Mouse (Mus musculus) hindbrain, embryonic 13.5 days (tissue): ENCODE data around the gene Smim27. TPM values are rescaled to one million over a fixed set of nuclear protein-coding genes. Genes with fewer than 3 reads are reported as not detected.

Experiments used
- ATAC-seq: fragments of 200-750 bp; cut with Nextera tagmentation; 2 replicates; pipeline ENCODE4 v1.8.0; 2017; ENCODE audit warnings: moderate TSS enrichment; ENCODE audit not compliant: low FRiP score
- H3K27ac ChIP-seq: fragments of 300-500 bp; sonication (generic); 2 replicates; pipeline ENCODE4 v1.5.1; 2015; ENCODE audit warnings: inconsistent platforms, mild to moderate bottlenecking, moderate library complexity
- H3K27me3 ChIP-seq: fragments of 300-500 bp; sonication (generic); 2 replicates; pipeline ENCODE4 v1.6.1; 2015; ENCODE audit warnings: mild to moderate bottlenecking, inconsistent platforms
- H3K36me3 ChIP-seq: fragments of 300-500 bp; sonication (generic); 2 replicates; pipeline ENCODE4 v1.6.1; 2015; ENCODE audit warnings: mild to moderate bottlenecking, inconsistent platforms
- H3K4me1 ChIP-seq: fragments of 300-500 bp; sonication (generic); replicated peaks from 2 replicates; pipeline ENCODE4 v1.6.1; 2015; ENCODE audit warnings: inconsistent platforms
- H3K4me2 ChIP-seq: fragments of 300-500 bp; sonication (generic); 2 replicates; pipeline ENCODE4 v1.6.1; 2015; ENCODE audit warnings: inconsistent platforms, mild to moderate bottlenecking, moderate library complexity
- H3K4me3 ChIP-seq: fragments of 300-500 bp; sonication (generic); 2 replicates; pipeline ENCODE4 v1.5.1; 2015; ENCODE audit warnings: mild to moderate bottlenecking, inconsistent platforms
- H3K9ac ChIP-seq: fragments of 300-500 bp; sonication (generic); 2 replicates; pipeline ENCODE4 v1.6.1; 2015; ENCODE audit warnings: mild to moderate bottlenecking, inconsistent platforms
- H3K9me3 ChIP-seq: fragments of 300-500 bp; sonication (generic); 2 replicates; pipeline ENCODE4 v1.6.1; 2016; ENCODE audit warnings: inconsistent platforms
- WGBS: fragments of 180-500 bp; shearing (Covaris S2); methylation state at CpG from one replicate; pipeline ENCODE4 v1.1.7; 2015; 5-methylcytosine and 5-hydroxymethylcytosine counted together
- polyA plus RNA-seq: library from polyadenylated mRNA; unstranded; fragments of >200 nt; fragmentation: Nextera tagmentation; extraction: Ambion mirVana; gene quantifications from 2 replicates; pipeline ENCODE4 v1.2.1, GENCODE M21; 2015

Smim27 gene
- polyA plus RNA-seq, result 16.7 and 17.2 TPM in 2 replicates

DNA sequence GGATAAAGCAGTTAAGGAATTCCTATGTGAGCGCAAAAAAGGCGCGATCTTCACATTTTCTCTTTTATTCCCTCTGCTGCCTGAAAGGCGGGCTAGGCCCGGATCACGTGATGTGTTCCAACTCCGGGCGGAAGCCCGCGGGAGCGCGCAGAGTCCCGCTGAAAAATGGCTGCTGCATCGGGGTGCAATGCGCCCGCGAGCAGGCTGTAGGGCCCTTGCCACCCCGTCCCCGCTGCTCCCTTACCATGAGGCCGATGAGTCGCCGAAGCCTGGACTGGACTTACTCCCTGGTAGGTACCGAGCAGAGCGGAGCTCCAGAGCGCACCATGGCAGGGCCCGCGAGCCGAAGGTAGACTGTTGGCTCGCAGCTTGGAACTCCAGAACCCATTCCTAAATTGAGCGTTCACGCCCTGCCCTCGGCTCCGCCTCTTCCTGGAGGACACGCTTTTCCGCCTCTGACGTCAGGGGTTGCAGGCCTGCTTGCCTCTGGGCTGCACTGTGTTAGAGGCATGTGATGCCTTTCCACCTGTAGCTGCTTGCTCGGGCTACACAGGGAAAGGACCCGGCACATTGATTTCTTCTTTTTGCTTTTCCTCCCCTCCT, at the start of gene Smim27, which contains the start of gene Topors:
Gene Smim27 (plus strand): TSS at position 150 of the 603 bp plus-strand sequence.
Gene Topors (minus strand): TSS at position 421 of the 603 bp plus-strand sequence.
- H3K9ac ChIP-seq, result peak within 1 kb of the TSS; percentile 89
- H3K9me3 ChIP-seq, result no peaks in the 10 kb centered on the region
- peak within 1 kb of the TSS; percentile 97 for H3K27ac ChIP-seq
- WGBS, result under 1% methylated on average over 38 of the region's 38 CpGs
- H3K36me3 ChIP-seq, result peaks cover 13% of the 10 kb centered on the region
- H3K4me1 ChIP-seq, result peaks cover 36% of the 10 kb centered on the region
- ATAC-seq, result peak; percentile 94
- peak within 1 kb of the TSS; percentile 76 for H3K4me3 ChIP-seq
- peak within 1 kb of the TSS; percentile 88 for H3K4me2 ChIP-seq
- no peaks in the 10 kb centered on the region for H3K27me3 ChIP-seq

DNA sequence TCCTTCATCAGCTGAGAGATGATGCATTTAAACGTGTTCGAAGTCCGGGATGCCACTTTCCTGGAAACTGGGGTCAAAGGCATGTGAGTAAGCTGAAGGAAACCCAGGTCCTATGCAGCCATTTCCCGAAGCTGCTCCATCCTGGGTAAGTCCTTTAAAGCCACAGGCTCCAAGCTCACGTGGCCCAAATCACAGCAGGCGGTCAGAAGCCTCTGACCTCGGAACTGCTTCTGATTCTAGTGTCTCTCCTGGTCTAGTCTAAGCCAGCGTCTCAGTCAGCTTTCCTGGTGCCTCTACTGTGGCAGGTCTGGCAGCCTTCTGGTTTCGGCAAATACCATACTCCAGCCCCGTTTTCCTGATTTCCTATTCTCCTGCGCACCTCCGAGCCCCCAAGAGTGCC, 48.9 kb upstream of the Smim27 start:
- Histone ChIP-seq H3K36me3 (no peaks in the 10 kb centered on the region), H3K27me3 (peaks cover 6% of the 10 kb centered on the region; the same call in 1 of the 2 replicates), H3K4me2 (peak overlapping the region; percentile 15), H3K4me3 (no peak overlapping the region), H3K27ac (no peak overlapping the region), H3K4me1 (peaks cover 19% of the 10 kb centered on the region), H3K9me3 (no peaks in the 10 kb centered on the region), H3K9ac (0 out of 2 replicates have a peak overlapping the region, but pooled peaks have one; percentile 2)
- ATAC-seq, result no peak
- WGBS, result 14% methylated on average over 12 of the region's 12 CpGs

DNA sequence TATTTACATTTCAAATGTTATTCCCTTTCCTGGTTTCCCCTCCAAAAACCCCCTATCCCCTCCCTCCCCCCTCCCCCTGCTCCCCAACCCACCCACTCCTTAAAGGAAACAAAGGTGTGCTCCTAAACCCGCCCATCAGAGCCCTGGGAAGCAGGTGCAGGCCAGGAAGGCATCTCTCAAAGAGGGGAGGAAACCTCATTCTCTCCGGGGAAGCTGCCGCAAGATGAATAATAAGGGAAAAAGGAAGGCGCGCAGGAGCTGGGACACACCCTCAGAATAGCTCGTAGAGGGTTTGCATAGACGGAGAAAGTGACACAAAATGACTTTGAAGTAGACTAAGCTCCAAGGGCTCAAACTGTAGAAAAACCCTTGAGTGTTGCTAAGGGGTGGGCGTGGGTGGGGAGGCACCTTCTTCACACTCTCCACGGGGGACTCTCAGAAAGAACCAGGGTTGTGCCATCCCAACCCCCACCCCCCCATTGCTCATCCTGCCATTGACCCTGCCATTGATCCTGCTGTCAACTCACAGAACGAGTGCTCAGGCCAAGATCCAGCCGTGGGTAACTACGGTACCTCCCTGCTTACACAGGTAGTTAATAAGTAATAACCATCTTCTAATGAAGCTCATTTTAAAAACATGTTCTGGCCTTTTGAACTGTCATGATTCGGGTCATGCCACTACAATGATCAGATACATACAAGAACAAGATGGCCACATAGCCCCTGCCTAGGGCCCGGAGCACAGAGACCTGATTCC, 48.2 kb upstream of the Smim27 start:
- H3K27me3 ChIP-seq, result peaks cover 6% of the 10 kb centered on the region; the same call in 1 of the 2 replicates
- H3K9ac ChIP-seq, result no peak overlapping the region
- H3K4me2 ChIP-seq, result peak overlapping the region; percentile 15; the same call in 1 of the 2 replicates
- ATAC-seq, result no peak
- H3K27ac ChIP-seq, result no peak overlapping the region
- no peak overlapping the region for H3K4me3 ChIP-seq
- no peaks in the 10 kb centered on the region for H3K36me3 ChIP-seq
- H3K9me3 ChIP-seq, result no peaks in the 10 kb centered on the region
- peaks cover 19% of the 10 kb centered on the region for H3K4me1 ChIP-seq
- 37% methylated on average over 14 of the region's 14 CpGs for WGBS

DNA sequence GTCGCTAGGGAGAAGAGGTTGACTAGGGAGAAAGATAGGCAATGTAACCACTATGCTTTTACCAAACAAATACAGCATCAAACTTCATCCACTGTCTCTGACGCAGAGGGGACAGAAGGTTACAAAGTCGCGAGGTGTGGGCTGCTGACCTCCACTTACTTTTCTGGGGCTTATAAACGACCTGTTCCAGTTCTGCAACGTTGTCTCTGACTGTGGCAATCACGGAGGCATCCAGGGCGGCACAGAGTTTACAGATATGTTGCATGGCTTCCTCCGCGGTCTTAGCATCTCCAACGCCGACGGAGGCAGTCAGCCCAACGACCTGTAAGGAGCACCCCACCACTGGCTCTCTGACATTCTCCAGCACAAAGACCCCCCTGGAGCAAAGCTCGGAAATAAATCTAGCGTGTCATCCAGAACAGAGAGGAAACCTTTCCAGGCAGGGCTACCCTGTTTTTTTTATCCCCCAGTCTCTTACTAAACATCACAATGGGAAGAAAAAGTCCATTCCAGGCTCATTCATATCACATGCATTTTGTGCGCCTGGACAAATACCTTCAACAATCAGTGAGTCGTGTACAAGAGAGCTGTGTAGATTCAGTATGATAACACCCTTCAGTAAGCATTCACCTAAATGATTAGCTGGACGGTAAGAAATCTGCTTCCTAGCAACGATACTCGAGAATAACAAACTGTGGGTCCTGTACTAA, 47.3 kb upstream of the Smim27 start:
- Histone ChIP-seq H3K36me3 (no peaks in the 10 kb centered on the region), H3K4me2 (0 out of 2 replicates have a peak overlapping the region, but pooled peaks have one; percentile 2)
- no peak for ATAC-seq

DNA sequence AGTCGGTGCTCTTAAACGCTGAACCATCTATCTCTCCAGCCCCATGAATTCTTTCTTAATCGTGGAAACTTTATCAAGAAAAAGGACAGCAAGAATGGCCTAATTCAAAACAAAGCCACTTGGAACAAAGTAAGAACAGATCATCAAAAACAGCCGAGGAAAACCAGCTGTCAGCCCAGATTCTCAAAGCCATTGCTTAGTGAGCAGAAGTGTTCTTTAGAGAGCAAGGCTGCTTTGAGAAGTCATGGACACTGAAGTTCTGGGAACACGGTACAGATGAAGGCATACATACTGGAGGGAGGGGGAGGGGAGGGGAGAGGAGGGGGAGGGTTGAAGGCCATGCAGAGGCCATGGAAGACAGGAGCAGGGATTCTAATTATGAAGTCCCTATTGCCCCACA, 43.3 kb upstream of the Smim27 start:
- no peaks in the 10 kb centered on the region for H3K36me3 ChIP-seq
- H3K9me3 ChIP-seq, result no peaks in the 10 kb centered on the region
- no peak overlapping the region for H3K4me3 ChIP-seq
- WGBS, result 76% methylated on average over 5 of the region's 5 CpGs
- no peak overlapping the region for H3K27ac ChIP-seq
- H3K27me3 ChIP-seq, result peaks cover 6% of the 10 kb centered on the region; the same call in 1 of the 2 replicates
- H3K4me1 ChIP-seq, result peaks cover 11% of the 10 kb centered on the region; the same call in 1 of the 2 replicates
- H3K4me2 ChIP-seq, result no peak overlapping the region
- ATAC-seq, result no peak
- no peak overlapping the region for H3K9ac ChIP-seq

More for the DNA sequence above, 47.3 kb upstream of the Smim27 start:
- Histone ChIP-seq H3K9ac (no peak overlapping the region), H3K4me3 (no peak overlapping the region), H3K4me1 (peaks cover 19% of the 10 kb centered on the region), H3K9me3 (no peaks in the 10 kb centered on the region), H3K27me3 (peaks cover 6% of the 10 kb centered on the region; the same call in 1 of the 2 replicates), H3K27ac (no peak overlapping the region)
- 41% methylated on average over 21 of the region's 21 CpGs for WGBS

DNA sequence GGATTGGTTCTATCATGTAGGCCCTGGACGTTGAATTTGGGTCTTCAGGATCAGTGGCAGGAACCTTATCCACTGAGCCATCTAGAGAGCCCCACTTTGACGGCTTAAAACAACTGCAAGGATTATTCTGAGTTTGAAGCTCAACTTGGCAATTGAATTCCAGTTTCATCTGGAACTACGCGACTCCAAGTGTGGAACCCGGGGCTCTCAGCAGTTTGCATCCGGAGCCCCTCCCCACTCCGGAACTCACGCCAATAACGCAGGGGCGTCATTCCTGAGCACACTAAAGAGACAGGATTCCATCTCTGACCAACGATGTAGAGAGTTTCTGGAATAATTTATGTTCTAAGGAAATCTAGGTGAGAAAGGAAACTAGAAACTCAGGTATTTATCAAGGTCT, 42.2 kb upstream of the Smim27 start:
- H3K27me3 ChIP-seq, result no peaks in the 10 kb centered on the region
- ATAC-seq, result no peak
- 93% methylated on average over 11 of the region's 11 CpGs for WGBS
- no peaks in the 10 kb centered on the region for H3K36me3 ChIP-seq
- H3K27ac ChIP-seq, result no peak overlapping the region
- no peaks in the 10 kb centered on the region for H3K9me3 ChIP-seq
- H3K4me3 ChIP-seq, result no peak overlapping the region
- peaks cover 1% of the 10 kb centered on the region; the same call in 1 of the 2 replicates for H3K4me1 ChIP-seq
- H3K9ac ChIP-seq, result no peak overlapping the region
- no peak overlapping the region for H3K4me2 ChIP-seq

DNA sequence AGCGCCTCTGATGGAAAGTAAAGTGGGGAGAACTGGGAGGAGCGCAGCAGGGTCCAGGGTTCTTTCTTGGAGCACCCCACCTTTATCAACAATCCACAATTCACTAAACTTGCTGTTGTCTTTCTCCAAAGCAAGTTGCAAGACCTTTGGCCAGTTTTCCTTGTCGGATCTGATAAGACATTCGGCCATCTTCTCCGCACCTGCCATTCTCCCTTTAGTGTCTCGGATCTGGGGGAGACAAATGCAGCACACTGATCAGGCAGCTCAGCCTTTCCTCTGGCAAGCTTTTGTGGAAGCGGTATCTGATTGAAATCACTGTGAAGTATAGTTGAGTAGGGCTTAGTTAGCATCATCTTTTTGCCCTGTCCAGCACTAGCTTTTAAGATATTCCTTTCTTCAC, 41.5 kb upstream of the Smim27 start:
- Histone ChIP-seq H3K36me3 (no peaks in the 10 kb centered on the region), H3K4me2 (no peak overlapping the region), H3K27ac (no peak overlapping the region), H3K9me3 (no peaks in the 10 kb centered on the region), H3K27me3 (no peaks in the 10 kb centered on the region), H3K9ac (no peak overlapping the region), H3K4me1 (no peaks in the 10 kb centered on the region), H3K4me3 (no peak overlapping the region)
- no peak for ATAC-seq
- 93% methylated on average over 7 of the region's 7 CpGs for WGBS

DNA sequence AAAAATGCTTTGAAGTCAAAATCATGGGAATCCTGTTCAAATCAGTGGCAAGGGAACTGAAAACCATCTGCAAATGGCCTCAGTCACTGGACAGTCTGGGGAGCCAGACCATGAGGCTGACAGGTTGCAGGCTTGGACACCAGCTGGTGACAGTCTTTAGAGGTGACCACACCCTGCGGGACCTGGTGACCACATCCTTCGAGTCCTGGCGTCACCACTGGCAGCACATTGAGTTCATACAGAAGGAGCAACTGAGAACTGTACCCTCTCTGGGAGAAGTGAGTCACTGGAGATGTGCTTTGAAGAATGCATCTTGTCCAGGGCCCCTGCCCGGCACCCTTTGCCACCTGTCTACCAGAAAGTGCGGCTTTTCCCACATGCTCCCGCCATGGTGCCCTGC, 39.7 kb upstream of the Smim27 start:
- no peaks in the 10 kb centered on the region for H3K27me3 ChIP-seq
- H3K4me2 ChIP-seq, result no peak overlapping the region
- H3K4me3 ChIP-seq, result no peak overlapping the region
- no peaks in the 10 kb centered on the region for H3K4me1 ChIP-seq
- no peaks in the 10 kb centered on the region for H3K36me3 ChIP-seq
- H3K9ac ChIP-seq, result no peak overlapping the region
- 92% methylated on average over 6 of the region's 6 CpGs for WGBS
- no peaks in the 10 kb centered on the region for H3K9me3 ChIP-seq
- ATAC-seq, result no peak
- H3K27ac ChIP-seq, result no peak overlapping the region

DNA sequence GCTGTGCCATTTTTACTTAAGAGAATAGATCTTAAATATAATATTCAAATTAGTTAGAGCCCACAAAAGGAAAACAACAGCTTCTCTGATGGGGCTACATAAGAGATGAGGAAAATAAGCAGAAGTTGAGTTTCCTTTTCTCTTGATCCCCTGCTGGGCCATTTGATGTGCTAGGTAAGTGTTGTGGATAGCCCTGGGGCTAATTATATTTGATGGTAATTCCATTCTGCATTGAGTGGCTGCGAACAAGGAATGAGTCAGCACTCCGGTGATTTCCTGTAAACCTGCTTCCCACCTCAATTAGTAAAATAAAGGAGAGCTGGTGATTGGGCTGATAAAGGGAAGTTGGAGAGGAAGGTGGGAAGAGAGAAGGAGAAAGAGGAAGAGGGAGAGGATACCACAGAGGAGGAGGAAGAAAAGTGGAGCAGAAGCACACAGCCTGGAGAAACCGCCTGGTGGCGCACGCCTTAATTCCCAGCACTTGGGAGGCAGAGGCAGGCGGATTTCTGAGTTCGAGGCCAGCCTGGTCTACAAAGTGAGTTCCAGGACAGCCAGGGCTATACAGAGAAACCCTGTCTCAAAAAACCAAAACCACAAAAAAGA, 36.2 kb upstream of the Smim27 start:
- ATAC-seq, result no peak
- Histone ChIP-seq H3K27ac (no peak overlapping the region), H3K4me1 (no peaks in the 10 kb centered on the region), H3K4me3 (no peak overlapping the region), H3K27me3 (no peaks in the 10 kb centered on the region), H3K4me2 (no peak overlapping the region), H3K9ac (no peak overlapping the region), H3K36me3 (no peaks in the 10 kb centered on the region), H3K9me3 (no peaks in the 10 kb centered on the region)
- WGBS, result 89% methylated on average over 7 of the region's 7 CpGs

DNA sequence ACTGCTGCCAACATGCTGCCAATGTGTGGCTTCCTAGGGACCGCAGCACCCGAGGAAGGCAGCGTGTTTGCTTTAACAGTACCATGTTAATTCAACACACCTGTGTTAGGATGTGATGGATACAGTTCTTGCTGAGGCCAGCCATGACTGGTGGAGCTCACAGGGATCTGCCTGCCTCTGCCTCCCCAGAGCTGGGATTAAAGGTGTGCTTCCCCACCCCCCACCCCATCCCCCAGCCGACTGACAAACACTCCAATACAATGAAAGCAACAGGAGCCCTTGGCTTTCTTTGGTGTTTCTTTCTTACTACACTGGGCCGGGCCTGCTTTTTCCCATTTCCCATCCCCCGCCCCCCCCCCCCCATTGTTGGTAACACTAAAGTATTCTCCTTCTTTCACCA, 35.1 kb upstream of the Smim27 start:
- no peaks in the 10 kb centered on the region for H3K36me3 ChIP-seq
- no peaks in the 10 kb centered on the region for H3K27me3 ChIP-seq
- H3K4me1 ChIP-seq, result peaks cover 8% of the 10 kb centered on the region
- no peak overlapping the region for H3K4me2 ChIP-seq
- H3K4me3 ChIP-seq, result no peak overlapping the region
- H3K9ac ChIP-seq, result no peak overlapping the region
- WGBS, result 78% methylated on average over 6 of the region's 6 CpGs
- ATAC-seq, result no peak
- H3K9me3 ChIP-seq, result no peaks in the 10 kb centered on the region
- no peak overlapping the region for H3K27ac ChIP-seq

DNA sequence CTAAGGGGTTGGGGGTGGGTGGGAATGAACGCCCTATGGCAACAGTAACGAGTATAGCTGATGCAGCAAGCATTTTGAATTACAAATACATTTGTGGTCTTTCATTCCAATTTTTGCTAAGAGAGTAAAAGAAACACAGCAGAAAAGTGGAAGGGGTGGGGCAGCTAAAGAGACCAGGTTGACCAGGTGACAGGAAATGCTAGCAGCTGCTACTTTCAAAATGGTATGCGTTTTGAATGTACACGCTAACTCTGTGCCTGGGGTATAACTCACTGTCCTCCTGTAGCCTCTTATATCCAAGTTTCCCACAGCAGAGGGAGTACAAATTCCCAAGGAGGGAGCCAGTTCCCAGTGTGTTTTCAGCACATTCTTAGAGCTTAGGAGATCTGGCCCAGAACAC, 32.5 kb upstream of the Smim27 start:
- H3K4me2 ChIP-seq, result no peak overlapping the region
- no peak overlapping the region for H3K27ac ChIP-seq
- H3K9ac ChIP-seq, result no peak overlapping the region
- 96% methylated on average over 4 of the region's 4 CpGs for WGBS
- H3K27me3 ChIP-seq, result no peaks in the 10 kb centered on the region
- no peak for ATAC-seq
- no peak overlapping the region for H3K4me3 ChIP-seq
- H3K4me1 ChIP-seq, result peaks cover 15% of the 10 kb centered on the region
- H3K9me3 ChIP-seq, result no peaks in the 10 kb centered on the region
- H3K36me3 ChIP-seq, result no peaks in the 10 kb centered on the region
